Mouse (Mus musculus) gastrocnemius, postnatal 14 days (tissue): ENCODE results near the gene Ifi205. TPM values are rescaled to one million over a fixed set of nuclear protein-coding genes. Genes with fewer than 3 reads are reported as not detected.
"Not testable (repeated sequence)": the region's sequence is repeated elsewhere in the genome, so short reads cannot be mapped to it uniquely, and the experiment has no call there.

ENCODE experiments used
- DNase-seq: peaks from one replicate; pipeline ENCODE4 v3.0.0; 2021; ENCODE audit warnings: mixed read lengths
- intact Hi-C: fragments of 180-260 bp; cut with DNase I; formaldehyde crosslinking; loops from one replicate; pipeline ENCODE4 v1.15.1; 2025; ENCODE audit warnings: low total_unique reads
- long read RNA-seq, 2 experiments: library from polyadenylated mRNA; stranded (forward); transcript quantifications; one replicate each; pipeline ENCODE4 v2.0.0; 2021
- total RNA-seq, 2 experiments: library from RNA; stranded (reverse); gene quantifications; 2 replicates each; pipeline ENCODE4 v1.2.3; 2021

Gene Ifi205
- 1 to 10 TPM; 2.2 to 5.5 TPM for total RNA-seq
- long read RNA-seq, experiment 1, transcript Ifi205-201 (7 exons, 1,613 nt), result major isoform, 6 of 7 reads
- long read RNA-seq, experiment 1, partial matches to known transcripts, result 0 of 7 reads
- long read RNA-seq, experiment 1, other reads (novel, unspliced or antisense), result 1 of 7 reads
- long read RNA-seq, experiment 2, partial matches to known transcripts, result 0 of 2 reads
- long read RNA-seq, experiment 2, other reads (novel, unspliced or antisense), result 0 of 2 reads

GRCm38 (mm10) chr1:174031698-174032097 lies at the start of gene Ifi205:
TSS of gene Ifi205 (minus strand) at chr1:174031810.
- DNase-seq, result no peak
- intact Hi-C loops, result no loop called here

GRCm38 (mm10) chr1:174066305-174066704 lies 34.7 kb upstream of the Ifi205 start, which contains the start of gene Olfr430:
TSS of gene Olfr430 (plus strand) at chr1:174066605.
- intact Hi-C loops, result no loop called here
- DNase-seq, result no peak

GRCm38 (mm10) chr1:174055248-174055647 lies 23.6 kb upstream of the Ifi205 start:
- no peak for DNase-seq
- intact Hi-C loops, result no loop called here

DNA sequence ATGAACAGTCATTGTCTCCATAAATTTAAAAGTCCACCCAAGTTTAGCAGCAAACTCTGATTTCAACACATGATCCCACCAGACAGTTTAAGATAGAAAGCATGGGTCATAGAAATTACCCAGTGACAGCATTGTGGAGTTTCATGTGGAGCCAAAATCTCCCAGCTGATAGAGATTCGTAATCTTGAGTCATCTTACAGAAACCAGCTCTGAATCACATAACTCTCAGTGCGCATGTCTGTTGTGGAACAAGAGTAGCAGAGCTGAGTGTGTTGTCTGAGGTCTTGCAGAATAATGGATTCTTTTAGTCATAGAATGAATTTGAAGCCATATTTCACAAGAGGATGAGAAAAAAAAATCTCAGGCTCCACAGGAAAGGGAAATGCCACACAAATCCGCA lies 21.4 kb upstream of the Ifi205 start:
- intact Hi-C loops, result no loop called here
- DNase-seq, result no peak

GRCm38 (mm10) chr1:174051931-174052536 lies 20.4 kb upstream of the Ifi205 start:
- intact Hi-C loops, result no loop called here
- DNase-seq, result no peak

DNA sequence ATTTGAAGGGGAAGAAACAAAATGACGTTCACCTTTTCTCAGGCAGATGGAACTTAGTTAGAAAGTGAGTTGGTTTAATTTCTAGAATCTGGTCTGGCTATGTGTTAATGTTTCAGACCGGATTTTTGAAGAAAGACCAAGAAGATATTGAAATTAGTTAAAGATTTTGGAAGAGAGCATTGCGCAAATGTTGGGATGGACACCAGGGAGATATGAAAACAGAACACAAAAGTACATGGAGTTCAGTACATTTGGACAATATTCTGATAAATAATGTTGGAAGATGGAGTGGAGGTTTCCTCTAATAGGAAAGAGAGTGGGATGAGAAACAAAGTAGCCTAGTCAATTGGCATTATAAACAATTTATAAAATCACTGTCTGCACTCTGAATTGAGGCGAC lies 19.9 kb upstream of the Ifi205 start:
- intact Hi-C loops, result no loop called here
- DNase-seq, result no peak

DNA sequence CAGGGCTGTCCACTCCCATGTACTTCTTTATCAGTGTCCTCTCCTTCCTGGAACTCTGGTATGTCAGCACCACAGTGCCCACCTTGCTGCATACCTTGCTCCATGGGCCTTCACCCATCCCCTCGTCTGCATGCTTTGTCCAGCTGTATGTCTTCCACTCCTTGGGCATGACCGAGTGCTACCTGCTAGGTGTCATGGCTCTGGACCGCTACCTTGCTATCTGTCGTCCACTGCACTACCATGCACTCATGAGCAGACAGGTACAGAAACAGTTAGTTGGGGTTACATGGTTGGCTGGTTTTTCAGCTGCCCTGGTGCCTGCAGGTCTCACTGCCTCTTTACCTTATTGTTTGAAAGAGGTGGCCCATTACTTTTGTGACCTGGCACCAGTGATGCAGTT lies 18.9 kb upstream of the Ifi205 start:
- no peak for DNase-seq
- intact Hi-C loops, result no loop called here

GRCm38 (mm10) chr1:174049357-174049756 lies 17.7 kb upstream of the Ifi205 start:
- DNase-seq, intact Hi-C loops: not testable (repeated sequence)

- intact Hi-C loops, result no loop called here
- DNase-seq, result no peak
Measured at GRCm38 (mm10) chr1:174048893-174049292, 17.3 kb upstream of the Ifi205 start, which contains the start of gene Olfr432. TSS of gene Olfr432 (plus strand) at chr1:174049205.

GRCm38 (mm10) chr1:174048227-174048626 lies 16.6 kb upstream of the Ifi205 start:
- intact Hi-C loops, DNase-seq: not testable (repeated sequence)

DNA sequence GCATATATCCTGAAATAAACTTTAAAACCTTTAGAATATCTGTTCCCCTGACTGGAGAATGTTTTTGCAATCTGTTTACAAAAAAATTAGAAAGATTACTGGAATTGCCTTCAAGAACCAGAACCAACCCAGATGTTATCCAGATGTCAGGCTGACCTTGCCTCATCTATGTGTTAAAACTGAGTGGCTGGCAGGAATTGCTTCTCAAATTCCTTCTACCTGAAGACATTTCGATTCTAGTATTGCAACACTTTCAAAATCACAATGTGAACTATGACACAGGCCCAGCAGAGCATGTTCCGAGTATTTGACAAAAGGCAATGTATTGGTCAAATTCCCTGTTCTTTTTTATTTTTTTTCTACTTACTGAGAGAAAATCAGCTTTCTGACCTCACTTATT lies 12.8 kb upstream of the Ifi205 start:
- intact Hi-C loops, result no loop called here
- no peak for DNase-seq

GRCm38 (mm10) chr1:174042091-174042884 lies 10.7 kb upstream of the Ifi205 start:
- intact Hi-C loops, DNase-seq: not testable (repeated sequence)

DNA sequence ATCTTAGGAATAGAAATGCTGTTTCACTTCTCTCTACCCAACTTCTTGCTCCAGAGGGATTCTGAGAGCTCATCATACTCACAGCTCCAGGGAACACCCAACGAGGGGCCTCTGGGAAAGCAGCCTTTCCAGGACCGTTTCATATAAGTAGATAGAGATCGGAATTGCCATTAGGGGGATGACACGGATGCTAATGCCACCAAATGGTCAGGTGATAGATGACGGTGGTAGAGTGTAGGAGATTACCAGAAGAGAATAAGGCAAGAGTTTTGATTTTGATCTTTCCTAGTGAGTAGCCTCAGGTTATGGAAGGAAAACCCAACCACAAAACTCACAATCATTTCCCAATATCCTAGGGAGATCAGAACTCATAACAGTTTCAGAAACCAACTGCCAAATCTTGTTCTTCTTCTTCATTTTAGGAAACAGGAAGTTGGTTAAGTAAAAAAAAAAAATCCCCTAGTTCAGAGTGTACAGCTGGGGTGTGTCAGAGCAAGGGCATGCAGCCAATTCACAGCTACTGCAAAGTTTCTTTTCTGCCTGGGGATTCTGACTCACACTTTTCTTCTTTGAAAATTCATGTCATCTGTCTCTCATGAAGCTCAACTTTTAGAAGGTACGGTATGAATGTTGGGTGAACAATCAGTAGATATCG lies 9.0 kb upstream of the Ifi205 start, which contains the start of gene Olfr433:
Gene Olfr433, plus strand, starts transcription at position 183 of the 655 bp plus-strand sequence.
- intact Hi-C loops, result no loop called here
- DNase-seq, result peak; percentile 54

- intact Hi-C loops, result no loop called here
- no peak for DNase-seq
Measured at GRCm38 (mm10) chr1:174038480-174038879, 6.9 kb upstream of the Ifi205 start.

- intact Hi-C loops, result no loop called here
- no peak for DNase-seq
Measured at GRCm38 (mm10) chr1:174035841-174036240, 4.2 kb upstream of the Ifi205 start.

- intact Hi-C loops, DNase-seq: not testable (repeated sequence)
Measured at GRCm38 (mm10) chr1:174007050-174007449, 24.6 kb downstream of the Ifi205 start.

DNA sequence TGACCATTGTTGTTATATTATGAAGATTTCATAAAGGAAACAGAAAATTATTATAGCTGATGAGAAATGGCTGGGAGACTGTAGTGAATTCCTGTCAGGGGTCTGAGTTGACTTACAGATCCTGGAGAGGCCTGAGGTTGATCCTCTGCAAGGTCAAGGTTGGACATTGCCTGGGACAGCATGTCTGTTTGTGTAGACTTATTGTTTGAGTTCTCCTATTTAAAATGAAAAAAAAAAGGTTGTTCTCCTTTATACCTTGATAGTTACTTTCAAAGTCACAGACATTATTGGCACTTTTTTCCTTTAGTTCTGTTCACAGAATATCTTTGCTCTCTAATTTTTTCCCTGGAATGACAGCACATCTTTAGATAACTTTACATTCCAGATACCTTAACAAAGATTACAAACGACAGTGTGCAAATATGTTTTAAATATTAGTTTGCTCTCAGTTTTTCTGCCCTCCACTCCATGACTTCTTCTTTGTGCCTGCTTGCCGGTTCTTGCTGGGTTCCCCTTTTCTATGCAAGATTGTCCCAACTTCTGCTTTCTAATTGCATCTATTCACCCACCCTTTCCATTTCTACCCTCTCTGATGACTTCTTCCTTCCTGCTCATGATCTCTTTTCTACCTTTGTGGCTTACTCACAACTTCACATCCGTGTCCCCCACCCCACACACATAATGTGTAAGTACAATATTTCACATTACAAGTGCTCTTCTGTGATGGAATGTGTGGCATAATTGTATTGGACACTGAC lies 27.1 kb downstream of the Ifi205 start:
- intact Hi-C loops, DNase-seq: not testable (repeated sequence)

DNA sequence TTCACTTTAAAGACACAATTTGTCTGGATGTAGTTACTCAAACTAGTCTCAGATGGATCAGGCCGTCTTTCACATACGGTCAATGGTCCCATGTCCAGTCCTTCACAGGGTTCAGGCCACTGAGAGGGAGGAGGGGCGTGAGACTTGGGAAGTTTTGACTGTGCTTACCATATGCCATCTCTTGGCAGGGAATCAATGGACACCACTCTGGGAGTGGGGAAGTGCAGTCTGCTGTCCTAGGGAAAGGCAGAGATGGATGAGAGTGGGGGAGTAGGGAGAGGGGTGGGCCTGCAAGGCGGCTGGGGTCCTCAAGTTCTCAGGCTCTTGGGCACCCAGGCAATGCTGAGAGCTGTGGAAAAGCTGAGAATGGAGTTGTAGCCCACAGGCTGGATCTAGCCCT lies 36.6 kb downstream of the Ifi205 start:
- no peak for DNase-seq
- intact Hi-C loops, result no loop called here

DNA sequence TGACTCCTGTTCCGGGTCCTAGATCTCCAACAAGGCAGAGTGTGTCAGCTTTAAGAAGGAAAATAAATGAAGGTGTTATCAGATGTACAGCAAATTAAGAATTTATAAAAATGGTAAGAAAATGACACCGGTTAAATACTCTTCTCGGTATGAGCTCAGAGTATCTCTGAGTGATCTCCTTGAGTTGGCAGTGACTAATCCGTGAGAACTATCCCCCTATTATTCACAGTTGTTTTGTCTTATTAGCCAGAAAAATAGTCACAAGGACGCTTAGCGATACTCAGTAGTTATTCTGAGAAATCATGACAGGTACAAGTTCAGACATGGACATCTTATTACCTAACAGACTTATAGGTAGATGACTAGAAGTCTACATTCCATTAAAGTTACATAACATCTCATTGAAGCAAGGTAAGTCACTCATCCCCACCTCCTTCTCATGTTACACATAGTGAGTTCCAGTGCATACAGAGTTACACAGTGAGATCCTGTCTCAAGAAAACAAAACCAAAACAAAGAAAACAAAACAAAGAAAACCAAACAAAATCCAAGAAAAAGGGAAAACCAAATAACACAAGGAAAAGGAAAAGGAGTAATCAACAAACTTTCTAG lies 48.8 kb downstream of the Ifi205 start, which contains the start of gene Ifi202b:
Gene Ifi202b, minus strand, starts transcription at position 51 of the 612 bp plus-strand sequence.
- DNase-seq, intact Hi-C loops: not testable (repeated sequence)
